Comparison of ENCODE assay signal across 25 mouse cellular contexts in genomic region chr5:89000598-89000997, GRCm38 (mm10).
"Had no signal": no experiment of that assay in that cellular context is flagged by ENCODE, and none has a peak within 500 bp of the region (broad histone marks: within the 10 kb centered on the region; RNA-seq: fewer than 3 reads in every experiment).

No protein-coding gene starts in this region.

- H3K4me3 ChIP-seq: embryonic facial prominence, embryonic 10.5 days; embryonic facial prominence, embryonic 12.5 days; embryonic facial prominence, embryonic 13.5 days; embryonic facial prominence, embryonic 15.5 days; erythroblast, embryonic 14.5 days; forebrain, embryonic 10.5 days; forebrain, embryonic 12.5 days; forebrain, embryonic 13.5 days; forebrain, embryonic 15.5 days; gastrocnemius, adult 2 months; heart, adult 2 months had no signal

- H3K27me3 ChIP-seq: embryonic facial prominence, embryonic 12.5 days; embryonic facial prominence, embryonic 13.5 days; embryonic facial prominence, embryonic 15.5 days; forebrain, embryonic 12.5 days; forebrain, embryonic 13.5 days; forebrain, embryonic 15.5 days had no signal

- H3K36me3 ChIP-seq: embryonic facial prominence, embryonic 10.5 days; embryonic facial prominence, embryonic 12.5 days; embryonic facial prominence, embryonic 13.5 days; embryonic facial prominence, embryonic 15.5 days; forebrain, embryonic 10.5 days; forebrain, embryonic 12.5 days; forebrain, embryonic 15.5 days had no signal

- H3K27ac ChIP-seq: embryonic facial prominence, embryonic 10.5 days; embryonic facial prominence, embryonic 12.5 days; embryonic facial prominence, embryonic 13.5 days; embryonic facial prominence, embryonic 15.5 days; forebrain, embryonic 10.5 days; forebrain, embryonic 12.5 days; forebrain, embryonic 13.5 days; forebrain, embryonic 15.5 days; heart, adult 2 months had no signal

- DNase-seq: cerebellum, adult 9-10 months; cerebellum, adult 9-11 months; cerebellum, postnatal 10 days; cerebellum, postnatal 14 days; cerebellum, postnatal 25 days; cerebellum, postnatal 36 days; embryo, embryonic 11 days; forebrain, postnatal 0 days; gastrocnemius, adult 2 months; gastrocnemius, postnatal 10 days; gastrocnemius, postnatal 14 days; gastrocnemius, postnatal 25 days; gastrocnemius, postnatal 36 days; heart, adult 11 months; heart, adult 18-20 months; heart, adult 2 months had no signal

- H3K4me1 ChIP-seq: embryonic facial prominence, embryonic 10.5 days; embryonic facial prominence, embryonic 12.5 days; embryonic facial prominence, embryonic 13.5 days; embryonic facial prominence, embryonic 15.5 days; forebrain, embryonic 10.5 days; forebrain, embryonic 12.5 days; forebrain, embryonic 13.5 days; forebrain, embryonic 15.5 days had no signal
